Mouse (Mus musculus) lung, embryonic 14.5 days (tissue): ENCODE measurements around the gene Pyroxd1. TPM values are rescaled to one million over a fixed set of nuclear protein-coding genes. Genes with fewer than 3 reads are reported as not detected.

Source experiments
- ATAC-seq: fragments of 200-750 bp; cut with Nextera tagmentation; 2 replicates; pipeline ENCODE4 v1.8.0; 2017; ENCODE audit warnings: mild to moderate bottlenecking, moderate TSS enrichment, moderate library complexity; ENCODE audit not compliant: insufficient read depth
- DNase-seq: peaks from one replicate; pipeline ENCODE4 v3.0.0-alpha.2; 2015
- H3K27ac ChIP-seq: fragments of 300-500 bp; sonication (generic); 2 replicates; pipeline ENCODE4 v1.5.1; 2014; ENCODE audit warnings: low read depth, mild to moderate bottlenecking, moderate library complexity
- H3K27me3 ChIP-seq: fragments of 300-500 bp; sonication (generic); 2 replicates; pipeline ENCODE4 v1.6.1; 2014; ENCODE audit warnings: low read length, control low read depth; ENCODE audit not compliant: insufficient read depth
- H3K36me3 ChIP-seq: fragments of 300-500 bp; sonication (generic); 2 replicates; pipeline ENCODE4 v1.6.1; 2014; ENCODE audit warnings: control low read depth; ENCODE audit not compliant: insufficient read depth
- H3K4me1 ChIP-seq: fragments of 300-500 bp; sonication (generic); 2 replicates; pipeline ENCODE4 v1.6.1; 2014; ENCODE audit warnings: antibody characterized with exemption, control low read depth; ENCODE audit not compliant: insufficient read depth
- H3K4me2 ChIP-seq: fragments of 300-500 bp; sonication (generic); 2 replicates; pipeline ENCODE4 v1.6.1; 2014; ENCODE audit warnings: mild to moderate bottlenecking
- H3K4me3 ChIP-seq: fragments of 300-500 bp; sonication (generic); 2 replicates; pipeline ENCODE4 v1.5.1; 2014; ENCODE audit warnings: low read depth, low read length
- H3K9ac ChIP-seq: fragments of 300-500 bp; sonication (generic); 2 replicates; pipeline ENCODE4 v1.6.1; 2014
- H3K9me3 ChIP-seq: fragments of 300-500 bp; sonication (generic); 2 replicates; pipeline ENCODE4 v1.6.1; 2016; ENCODE audit warnings: low read depth, low read length, control low read depth
- CTCF ChIP-seq: IDR thresholded peaks from 2 replicates; pipeline ENCODE4 v1.5.1; 2016; ENCODE audit warnings: antibody characterized with exemption, low read depth
- WGBS: fragments of 180-500 bp; shearing (Covaris S2); extraction: QIAGEN DNeasy Blood & Tissue Kit; methylation state at CpG from one replicate; pipeline ENCODE4 v1.1.7; 2014; 5-methylcytosine and 5-hydroxymethylcytosine counted together
- polyA plus RNA-seq: library from polyadenylated mRNA; unstranded; fragments of >200 nt; fragmentation: Nextera tagmentation; extraction: Ambion mirVana; gene quantifications from 2 replicates; pipeline ENCODE4 v1.2.1, GENCODE M21; 2014

Gene Pyroxd1
- polyA plus RNA-seq: 17.7 and 21.2 TPM in 2 replicates

DNA sequence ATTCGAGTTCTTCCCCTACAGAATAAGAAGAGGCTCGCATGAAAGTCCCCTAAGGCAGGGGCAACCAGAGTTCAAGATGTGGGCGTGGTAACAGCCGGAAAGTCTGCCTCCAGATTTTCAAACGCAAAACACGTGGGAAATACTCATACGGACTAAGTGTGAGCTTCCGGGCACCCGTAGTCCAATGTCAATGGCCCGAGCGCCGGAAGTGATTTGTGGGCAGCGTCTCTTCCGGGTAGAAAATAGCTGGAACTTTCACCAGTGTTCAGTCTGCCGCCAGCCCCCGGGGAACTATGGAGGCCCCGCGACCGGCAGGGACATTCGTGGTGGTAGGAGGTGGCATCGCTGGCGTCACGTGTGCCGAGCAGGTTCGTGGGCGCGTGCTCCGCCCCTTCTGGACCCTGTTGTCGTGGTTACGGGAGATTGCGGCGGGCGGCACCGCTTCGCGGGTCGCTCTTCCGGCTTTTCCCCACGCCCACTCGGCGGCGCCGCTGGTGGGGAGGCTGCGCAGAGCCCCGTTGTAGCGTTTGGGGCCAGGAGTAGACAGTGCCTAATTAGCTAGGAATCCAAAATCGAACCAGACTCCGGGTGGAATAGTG lies at the start of gene Pyroxd1:
TSS of gene Pyroxd1 (plus strand) at position 215 of the 599 bp plus-strand sequence.
- TF ChIP-seq CTCF: no peak
- no peaks in the 10 kb centered on the region for H3K27me3 ChIP-seq
- peak; percentile 97 for DNase-seq
- 0 out of 2 replicates have a peak, but pooled peaks cover 3% of the 10 kb centered on the region for H3K4me1 ChIP-seq
- no peaks in the 10 kb centered on the region for H3K9me3 ChIP-seq
- under 1% methylated on average over 45 of the region's 48 CpGs for WGBS
- H3K4me3 ChIP-seq: peak within 1 kb of the TSS; percentile 70
- H3K27ac ChIP-seq: peak within 1 kb of the TSS; percentile 73
- peak within 1 kb of the TSS; percentile 63 for H3K4me2 ChIP-seq
- ATAC-seq: peak; percentile 96
- peaks cover 10% of the 10 kb centered on the region; the same call in 1 of the 2 replicates for H3K36me3 ChIP-seq
- H3K9ac ChIP-seq: peak within 1 kb of the TSS; percentile 58

DNA sequence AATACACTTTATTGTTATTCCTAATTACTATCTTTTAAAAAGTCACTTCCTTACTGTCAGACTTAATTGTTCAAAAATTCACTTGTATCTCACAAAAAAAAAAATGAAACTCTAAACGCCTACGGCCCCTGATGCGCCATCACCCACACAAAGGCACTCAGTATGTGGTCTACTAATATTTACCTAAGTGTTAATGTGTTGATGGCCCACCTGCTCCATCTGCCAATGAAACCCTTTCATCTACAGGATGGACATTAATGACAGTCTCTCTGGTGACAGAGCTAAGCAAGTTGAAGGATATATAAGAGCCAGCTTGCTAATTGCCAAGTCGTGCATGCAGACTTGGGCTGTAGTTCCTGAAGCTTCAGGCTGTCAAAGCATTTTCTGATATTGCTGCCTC lies 47.4 kb upstream of the Pyroxd1 start, which contains the start of gene Iapp:
TSS of gene Iapp (plus strand) at position 326 of the 400 bp plus-strand sequence.
- Histone ChIP-seq H3K36me3 (no peaks in the 10 kb centered on the region), H3K4me2 (no peak within 1 kb of the TSS), H3K9me3 (no peaks in the 10 kb centered on the region), H3K4me3 (no peak within 1 kb of the TSS), H3K27me3 (no peaks in the 10 kb centered on the region), H3K9ac (no peak within 1 kb of the TSS), H3K27ac (no peak within 1 kb of the TSS), H3K4me1 (no peaks in the 10 kb centered on the region)
- DNase-seq (no peak), ATAC-seq (no peak)
- 37% methylated on average over 4 of the region's 4 CpGs for WGBS
- no peak for TF ChIP-seq CTCF

DNA sequence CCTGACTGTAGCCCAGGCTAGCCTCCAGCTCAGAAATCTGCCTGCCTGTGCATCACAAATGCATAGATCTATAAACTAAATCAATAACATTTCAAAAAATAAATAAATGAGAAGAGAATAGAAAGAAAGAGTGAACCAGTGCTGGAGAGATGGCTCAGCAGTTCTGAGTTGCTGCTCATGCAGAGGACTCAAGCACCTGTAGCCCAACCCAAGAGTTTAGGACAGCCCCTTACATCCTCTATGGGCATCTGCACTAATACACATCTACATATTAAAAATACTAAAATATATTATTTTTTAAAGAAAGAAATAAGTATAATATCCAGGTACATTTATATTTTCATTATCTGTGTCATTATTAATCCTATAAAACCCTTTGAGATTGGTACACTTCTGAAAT lies 40.4 kb upstream of the Pyroxd1 start:
- Histone ChIP-seq H3K4me2 (no peak overlapping the region), H3K4me1 (no peaks in the 10 kb centered on the region), H3K4me3 (no peak overlapping the region), H3K27ac (no peak overlapping the region), H3K27me3 (no peaks in the 10 kb centered on the region), H3K9me3 (peaks cover 4% of the 10 kb centered on the region; the same call in 1 of the 2 replicates), H3K36me3 (no peaks in the 10 kb centered on the region), H3K9ac (no peak overlapping the region)
- DNase-seq (no peak), ATAC-seq (no peak)
- no peak for TF ChIP-seq CTCF

DNA sequence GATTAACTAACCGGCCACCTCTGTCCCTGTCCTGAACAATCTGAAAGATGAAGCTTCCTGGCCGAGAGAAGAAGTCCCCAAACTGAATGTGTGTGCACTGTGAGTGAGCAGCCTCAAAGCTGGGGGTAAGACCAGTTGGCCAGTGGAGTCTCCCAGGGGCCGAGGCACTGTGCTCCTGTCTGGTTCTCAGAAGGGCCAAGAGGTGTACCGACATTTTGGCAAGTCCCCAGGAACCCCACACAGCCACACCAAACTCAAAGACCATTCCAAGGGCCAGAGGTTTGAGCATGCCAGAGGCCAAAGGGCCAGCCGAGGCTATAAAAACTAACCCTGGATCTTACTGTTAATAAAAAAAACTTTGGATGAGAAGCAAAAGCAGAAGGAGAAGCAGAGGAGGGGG lies 31.2 kb upstream of the Pyroxd1 start:
- TF ChIP-seq CTCF: no peak
- no peaks in the 10 kb centered on the region for H3K4me1 ChIP-seq
- H3K36me3 ChIP-seq: no peaks in the 10 kb centered on the region
- ATAC-seq: no peak
- no peak overlapping the region for H3K4me2 ChIP-seq
- no peak overlapping the region for H3K9ac ChIP-seq
- H3K27me3 ChIP-seq: no peaks in the 10 kb centered on the region
- 82% methylated on average over 5 of the region's 5 CpGs for WGBS
- H3K9me3 ChIP-seq: peaks cover 4% of the 10 kb centered on the region; the same call in 1 of the 2 replicates
- no peak overlapping the region for H3K27ac ChIP-seq
- DNase-seq: no peak
- H3K4me3 ChIP-seq: no peak overlapping the region

DNA sequence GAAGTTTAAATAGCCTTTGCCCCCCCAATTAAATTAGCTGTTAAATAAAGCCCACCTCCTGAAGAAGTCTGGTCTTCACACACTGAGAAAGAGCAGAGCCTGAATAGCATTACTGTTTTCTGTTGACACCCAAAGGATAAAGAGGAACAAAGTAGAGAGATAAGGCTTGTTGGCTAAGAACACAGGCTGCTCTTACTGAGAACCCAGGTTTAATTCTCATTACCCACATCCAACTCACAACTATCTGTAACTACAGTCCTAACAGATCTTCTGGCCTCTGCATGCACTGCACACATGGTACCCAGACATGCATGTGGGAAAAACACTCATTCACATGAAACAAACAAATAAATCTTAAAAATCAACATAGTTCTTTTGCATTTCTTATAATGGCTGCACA lies 28.3 kb upstream of the Pyroxd1 start:
- no peaks in the 10 kb centered on the region for H3K36me3 ChIP-seq
- H3K9ac ChIP-seq: no peak overlapping the region
- H3K9me3 ChIP-seq: no peaks in the 10 kb centered on the region
- no peak overlapping the region for H3K27ac ChIP-seq
- H3K4me1 ChIP-seq: no peaks in the 10 kb centered on the region
- no peak overlapping the region for H3K4me3 ChIP-seq
- ATAC-seq: no peak
- H3K4me2 ChIP-seq: no peak overlapping the region
- no peak for DNase-seq
- H3K27me3 ChIP-seq: no peaks in the 10 kb centered on the region
- TF ChIP-seq CTCF: no peak

DNA sequence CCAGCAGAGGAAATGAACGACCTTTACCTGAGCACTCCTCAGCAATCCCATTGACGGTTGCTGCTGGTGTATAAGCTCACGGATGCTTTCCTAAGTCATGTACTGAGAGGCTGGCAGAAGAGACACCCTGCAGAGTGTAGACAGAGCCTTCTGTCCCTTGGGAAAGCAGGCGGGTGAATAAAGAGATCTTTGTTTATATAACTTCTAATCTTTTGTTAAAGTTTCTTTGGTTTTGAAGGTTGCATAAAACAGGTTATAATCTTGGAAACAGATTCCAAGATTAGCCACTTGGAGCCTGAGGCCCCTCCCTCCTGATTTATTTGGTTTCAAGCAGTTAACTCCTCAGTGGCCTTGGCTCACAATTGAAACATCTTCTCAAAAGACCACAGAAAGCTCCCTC lies 22.6 kb upstream of the Pyroxd1 start, which contains the start of gene Slco1a5:
TSS of gene Slco1a5 (minus strand) at position 101 of the 400 bp plus-strand sequence.
- 24% methylated on average over 4 of the region's 4 CpGs for WGBS

DNA sequence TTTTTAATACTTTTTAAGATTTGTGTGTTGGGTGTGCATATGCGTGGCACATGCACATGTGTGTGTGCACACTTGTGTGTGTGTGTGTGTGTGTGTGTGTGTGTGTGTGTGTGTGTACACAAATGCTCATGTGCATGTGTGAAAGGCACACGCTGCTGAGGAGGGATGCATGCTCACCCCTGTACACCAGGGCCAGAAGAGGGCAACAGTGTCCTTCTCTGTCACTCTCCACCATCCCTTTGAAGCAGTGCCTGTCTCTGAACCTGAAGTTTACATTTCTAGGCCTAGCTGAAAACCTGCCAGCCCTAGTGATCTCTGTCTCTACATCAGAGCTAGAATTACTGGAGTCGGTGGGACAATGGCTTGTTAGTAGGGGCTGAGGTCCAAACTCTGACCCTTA lies 18.9 kb upstream of the Pyroxd1 start:
- no peak for DNase-seq

More for the DNA sequence above, 22.6 kb upstream of the Pyroxd1 start, which contains the start of gene Slco1a5:
- Histone ChIP-seq H3K27me3 (no peaks in the 10 kb centered on the region), H3K4me3 (no peak within 1 kb of the TSS), H3K27ac (no peak within 1 kb of the TSS), H3K9me3 (no peaks in the 10 kb centered on the region), H3K36me3 (no peaks in the 10 kb centered on the region), H3K9ac (no peak within 1 kb of the TSS), H3K4me2 (no peak within 1 kb of the TSS), H3K4me1 (no peaks in the 10 kb centered on the region)
- ATAC-seq (no peak), DNase-seq (no peak)
- no peak for TF ChIP-seq CTCF

More for the DNA sequence above, 18.9 kb upstream of the Pyroxd1 start:
- Histone ChIP-seq H3K27ac (no peak overlapping the region), H3K9me3 (no peaks in the 10 kb centered on the region), H3K4me2 (no peak overlapping the region), H3K4me3 (no peak overlapping the region), H3K4me1 (no peaks in the 10 kb centered on the region), H3K27me3 (no peaks in the 10 kb centered on the region), H3K36me3 (no peaks in the 10 kb centered on the region), H3K9ac (no peak overlapping the region)
- 68% methylated on average over 3 of the region's 3 CpGs for WGBS
- 0 out of 2 replicates have a peak, but pooled peaks have one; percentile 18 for TF ChIP-seq CTCF
- no peak for ATAC-seq
